Mouse (Mus musculus): ENCODE measurements around the gene H2-K1.
"Not testable (repeated sequence)": the region's sequence is repeated elsewhere in the genome, so short reads cannot be mapped to it uniquely, and the experiment has no call there.

Gene H2-K1

GRCm38 (mm10) chr17:34026917-34027655 is 26.9 kb upstream of the H2-K1 start:
- DNase-seq = peak; percentile 72

- no peak for DNase-seq
Measured at GRCm38 (mm10) chr17:34026221-34026620, 26.1 kb upstream of the H2-K1 start.

GRCm38 (mm10) chr17:34025756-34026151 is 25.6 kb upstream of the H2-K1 start:
- no peak for DNase-seq

DNA sequence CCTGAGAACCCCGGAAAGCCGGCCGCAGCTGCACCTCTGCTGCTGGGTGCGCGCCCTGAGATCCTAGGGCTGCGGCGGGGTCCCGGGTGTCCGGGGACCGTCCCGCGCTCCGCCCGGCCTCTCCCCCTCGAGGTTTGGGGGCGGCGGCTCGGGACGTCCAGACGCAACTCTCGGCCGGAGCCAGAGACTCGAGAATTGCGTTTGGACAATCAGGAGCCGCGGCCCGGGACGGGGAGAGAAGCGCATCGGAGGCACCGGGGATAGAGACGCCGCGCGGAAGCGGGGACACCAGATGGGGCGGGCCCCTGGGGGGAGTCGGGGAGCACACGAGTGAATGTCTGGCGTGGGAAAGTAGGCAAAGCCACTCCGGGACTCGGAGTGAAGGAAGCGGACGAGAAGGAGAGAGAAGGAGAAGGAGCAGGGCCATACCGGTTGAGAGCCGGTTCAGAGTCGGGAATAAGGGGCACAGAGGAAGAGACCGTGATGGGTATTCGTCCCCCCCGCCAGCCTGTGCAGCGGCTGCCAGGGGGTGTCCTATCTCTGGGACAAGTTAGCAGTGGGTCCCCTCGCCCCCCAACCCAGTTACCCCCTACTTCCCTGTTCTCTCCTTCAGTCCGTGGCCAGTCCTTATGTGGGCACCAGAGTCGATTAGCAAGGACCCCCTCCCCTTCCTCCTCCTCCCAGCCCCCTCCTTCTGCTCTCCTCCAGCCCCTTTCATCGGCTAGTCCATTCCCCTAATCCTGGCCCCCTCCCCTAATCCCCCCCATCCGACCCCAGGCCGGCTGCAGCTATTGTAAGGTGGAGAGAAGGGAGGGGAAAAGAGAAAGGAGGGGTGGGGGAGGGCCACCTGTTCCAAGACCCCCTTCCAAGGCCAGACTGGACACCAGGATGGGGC is 25.0 kb upstream of the H2-K1 start:
- DNase-seq = no peak

DNA sequence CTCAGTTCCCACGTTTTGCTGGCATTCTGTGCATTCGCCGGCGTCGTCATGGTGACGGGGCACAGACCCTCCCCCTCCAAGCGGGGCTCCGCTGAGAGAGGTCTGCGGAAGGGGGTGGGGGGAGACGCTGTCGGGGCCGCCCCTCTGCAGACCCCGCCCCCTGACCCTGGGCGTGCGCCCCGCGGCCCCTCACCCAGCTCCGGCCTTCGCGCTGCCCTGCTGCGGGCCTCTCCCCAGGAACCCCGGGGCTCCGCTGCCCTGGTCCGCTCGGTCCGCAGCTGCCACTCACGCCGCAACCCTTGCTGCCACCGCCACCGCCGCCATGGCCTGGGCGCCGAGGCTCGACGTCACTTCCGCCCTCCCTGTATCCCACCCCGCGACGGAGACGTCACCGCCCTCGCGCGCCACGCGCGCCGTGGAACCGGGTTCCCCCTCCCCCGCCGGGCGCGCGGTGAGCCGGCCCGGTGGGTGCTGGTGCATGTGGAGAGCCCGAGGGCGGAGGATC is 24.2 kb upstream of the H2-K1 start, which contains the start of gene Ring1:
Gene Ring1, minus strand, starts transcription at position 364 of the 505 bp plus-strand sequence.
- peak; percentile 86 for DNase-seq

- no peak for DNase-seq
Measured at GRCm38 (mm10) chr17:34023678-34024077, 23.5 kb upstream of the H2-K1 start.

DNA sequence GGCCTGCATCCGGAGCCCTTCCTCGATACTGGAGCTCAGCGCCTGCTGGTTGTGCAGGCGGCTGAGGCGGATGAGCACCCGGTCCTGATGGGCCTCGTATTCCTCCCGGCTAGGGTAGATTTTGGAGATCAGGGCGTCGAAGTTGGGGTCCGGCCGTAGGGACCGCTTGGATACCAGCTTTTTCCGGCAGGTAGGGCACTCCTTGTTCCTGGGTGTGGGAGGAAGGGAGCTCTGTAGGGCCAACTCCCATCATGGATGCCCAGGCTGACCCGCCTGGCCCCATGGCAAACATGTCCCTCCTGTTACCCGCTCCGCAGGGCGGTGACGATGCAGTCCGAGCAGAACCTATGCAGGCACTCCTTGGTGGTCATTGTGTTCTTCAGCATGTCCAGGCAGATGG is 22.8 kb upstream of the H2-K1 start:
- no peak for DNase-seq

DNA sequence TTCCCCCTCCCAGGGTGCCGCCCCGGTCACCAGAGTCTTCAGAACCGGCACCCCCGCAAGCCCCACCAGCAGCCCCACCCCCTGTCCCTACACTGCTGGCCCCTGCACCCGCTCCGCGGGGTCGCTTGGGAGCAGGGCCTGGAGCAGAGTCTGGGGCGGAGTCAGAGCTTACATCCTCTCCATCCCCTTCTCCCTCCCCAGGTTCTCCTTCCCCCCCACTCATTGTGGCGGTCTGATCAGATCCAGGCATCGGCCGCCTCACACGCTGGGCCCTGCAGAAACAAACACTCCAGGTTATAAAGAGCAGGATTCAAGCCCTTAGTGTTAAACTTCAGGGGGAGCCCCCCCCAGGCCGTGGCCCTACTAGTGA is 22.3 kb upstream of the H2-K1 start:
- DNase-seq = no peak

- DNase-seq = no peak
Measured at GRCm38 (mm10) chr17:34021539-34022413, 21.6 kb upstream of the H2-K1 start.

GRCm38 (mm10) chr17:34013436-34013835 is 13.3 kb upstream of the H2-K1 start:
- DNase-seq = no peak

GRCm38 (mm10) chr17:34010156-34010555 is 10.0 kb upstream of the H2-K1 start:
- DNase-seq = no peak

- no peak for DNase-seq
Measured at GRCm38 (mm10) chr17:34006570-34006969, 6.4 kb upstream of the H2-K1 start.

DNA sequence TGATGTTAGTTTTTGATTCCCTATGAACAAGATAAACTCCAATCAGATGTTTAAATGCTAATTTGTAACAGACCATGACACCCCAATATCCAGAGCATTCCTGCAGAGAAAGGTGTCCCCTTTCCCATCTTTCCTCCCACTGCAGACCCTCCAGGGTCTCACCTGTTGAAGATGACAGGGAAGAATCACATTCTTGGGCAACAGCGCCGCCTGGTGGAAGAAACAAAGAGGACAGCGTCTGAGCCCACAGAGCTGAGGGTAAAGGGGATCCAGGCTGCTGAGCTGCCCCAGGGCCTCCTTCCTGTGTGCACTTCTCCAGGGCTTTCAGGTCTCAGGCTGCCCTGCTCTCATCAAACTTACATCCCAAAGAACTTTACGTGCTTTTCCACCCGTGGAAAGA is 3.3 kb upstream of the H2-K1 start:
- DNase-seq = peak; percentile 57

- not testable (repeated sequence) for DNase-seq
Measured at GRCm38 (mm10) chr17:34000796-34001195, 649 bp upstream of the H2-K1 start.

DNA sequence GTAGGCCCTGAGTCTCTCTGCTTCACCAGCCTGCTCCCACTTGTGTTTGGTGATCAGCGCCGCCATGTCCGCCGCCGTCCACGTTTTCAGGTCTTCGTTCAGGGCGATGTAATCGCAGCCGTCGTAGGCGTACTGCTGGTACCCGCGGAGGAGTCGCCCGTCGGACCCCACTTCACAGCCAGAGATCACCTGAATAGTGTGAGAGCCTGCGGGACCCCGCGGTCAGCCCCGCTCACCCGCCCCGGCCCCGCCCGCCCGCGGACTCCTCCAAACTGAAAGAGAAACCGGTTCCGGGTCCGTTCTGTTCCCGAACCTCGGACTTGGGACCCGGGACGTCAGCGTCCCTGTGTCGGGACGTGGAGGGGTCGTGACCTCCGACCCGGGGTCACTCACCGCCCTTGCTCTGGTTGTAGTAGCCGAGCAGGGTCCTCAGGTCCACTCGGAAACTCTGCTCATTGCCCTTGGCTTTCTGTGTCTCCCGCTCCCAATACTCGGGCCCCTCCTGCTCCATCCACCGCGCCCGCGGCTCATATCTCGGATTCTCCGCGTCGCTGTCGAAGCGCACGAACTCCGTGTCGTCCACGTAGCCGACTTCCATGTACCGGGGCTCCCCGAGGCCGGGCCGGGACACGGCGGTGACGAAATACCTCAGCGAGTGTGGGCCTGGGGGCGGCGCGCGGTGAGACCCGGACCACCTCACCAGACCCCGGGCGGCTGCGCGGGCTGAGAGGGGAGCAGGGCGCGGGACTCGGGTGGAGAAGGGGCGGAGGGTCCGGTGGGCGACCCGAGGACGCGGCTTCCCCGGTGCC is 602 bp downstream of the H2-K1 start:
- DNase-seq = peak; percentile 53

DNA sequence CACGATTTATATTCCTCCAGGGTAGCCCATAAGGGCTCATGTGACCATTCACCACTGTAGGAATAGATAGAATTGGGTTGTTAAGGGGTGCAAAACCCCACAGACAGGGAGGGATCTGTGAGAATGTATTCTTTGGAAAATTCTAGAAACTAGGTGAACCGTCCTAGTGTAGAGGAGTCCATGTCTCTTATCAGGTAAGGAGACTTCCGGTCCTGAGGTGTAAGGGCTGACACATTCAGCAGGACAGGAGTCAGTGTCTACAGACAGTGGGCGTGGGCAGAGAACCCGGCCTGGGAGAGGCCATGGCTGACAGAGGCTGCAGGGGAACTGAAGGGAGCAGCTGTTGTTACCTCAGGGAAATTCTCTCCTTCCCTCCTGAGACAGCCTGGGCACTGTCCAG is 1.4 kb downstream of the H2-K1 start:
- not testable (repeated sequence) for DNase-seq

DNA sequence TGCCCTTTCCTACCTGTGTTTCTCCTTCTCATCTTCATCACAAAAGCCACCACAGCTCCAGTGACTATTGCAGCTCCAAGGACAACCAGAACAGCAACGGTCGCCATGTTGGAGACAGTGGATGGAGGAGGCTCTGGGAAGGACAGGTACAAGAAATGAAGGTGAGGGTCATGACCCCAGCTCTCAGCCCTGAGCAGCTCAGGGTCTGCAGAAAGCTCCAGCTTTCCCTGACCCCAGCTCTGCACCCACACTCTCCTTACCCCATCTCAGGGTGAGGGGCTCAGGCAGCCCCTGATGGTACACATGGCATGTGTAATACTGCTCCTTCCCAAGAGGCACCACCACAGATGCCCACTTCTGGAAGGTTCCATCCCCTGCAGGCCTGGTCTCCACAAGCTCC is 3.1 kb downstream of the H2-K1 start:
- DNase-seq = not testable (repeated sequence)

GRCm38 (mm10) chr17:33995651-33996050 is 4.5 kb downstream of the H2-K1 start:
- DNase-seq = no peak

DNA sequence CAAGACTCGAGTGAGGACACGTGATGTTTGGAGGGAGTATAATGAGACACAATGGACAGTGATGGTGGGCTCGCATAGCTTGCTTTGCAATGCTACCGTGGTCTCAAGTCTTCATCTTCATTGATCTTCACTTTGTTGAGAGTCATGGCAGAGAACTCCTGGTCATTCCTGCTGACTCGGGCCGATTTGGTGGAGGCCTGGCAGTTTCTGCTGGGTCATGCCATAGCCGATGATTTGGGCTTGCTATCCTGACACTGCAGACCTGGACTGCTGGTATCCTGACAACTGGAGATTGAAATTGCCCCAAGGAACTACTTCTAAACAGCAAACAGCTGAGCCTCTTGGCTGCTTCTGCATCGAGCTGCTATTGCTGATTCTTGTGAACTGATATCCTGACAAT is 5.2 kb downstream of the H2-K1 start:
- no peak for DNase-seq

GRCm38 (mm10) chr17:33991788-33992664 is 8.1 kb downstream of the H2-K1 start:
- DNase-seq = peak; percentile 80

- DNase-seq = peak; percentile 77
Measured at GRCm38 (mm10) chr17:33982136-33982535, 18.0 kb downstream of the H2-K1 start.
